Mouse (Mus musculus) neural tube, embryonic 12.5 days (tissue): ENCODE measurements around the gene Srp68. TPM values are rescaled to one million over a fixed set of nuclear protein-coding genes. Genes with fewer than 3 reads are reported as not detected.

Experiments
- ATAC-seq: fragments of 200-750 bp; cut with Nextera tagmentation; 2 replicates; pipeline ENCODE4 v1.8.0; 2017; ENCODE audit warnings: low read depth, mild to moderate bottlenecking, moderate TSS enrichment, moderate library complexity; ENCODE audit not compliant: low FRiP score
- H3K27ac ChIP-seq: fragments of 300-500 bp; sonication (generic); 2 replicates; pipeline ENCODE4 v1.5.1; 2016
- H3K27me3 ChIP-seq: fragments of 300-500 bp; sonication (generic); replicated peaks from 2 replicates; pipeline ENCODE4 v1.6.1; 2016; ENCODE audit warnings: mild to moderate bottlenecking
- H3K36me3 ChIP-seq: fragments of 300-500 bp; sonication (generic); 2 replicates; pipeline ENCODE4 v1.6.1; 2016; ENCODE audit warnings: mild to moderate bottlenecking
- H3K4me1 ChIP-seq: fragments of 300-500 bp; sonication (generic); 2 replicates; pipeline ENCODE4 v1.6.1; 2016
- H3K4me2 ChIP-seq: fragments of 300-500 bp; sonication (generic); replicated peaks from 2 replicates; pipeline ENCODE4 v1.6.1; 2016; ENCODE audit warnings: mild to moderate bottlenecking
- H3K4me3 ChIP-seq: fragments of 300-500 bp; sonication (generic); 2 replicates; pipeline ENCODE4 v1.5.1; 2016
- H3K9ac ChIP-seq: fragments of 300-500 bp; sonication (generic); 2 replicates; pipeline ENCODE4 v1.6.1; 2016; ENCODE audit warnings: mild to moderate bottlenecking
- H3K9me3 ChIP-seq: fragments of 300-500 bp; sonication (generic); 2 replicates; pipeline ENCODE4 v1.6.1; 2016; ENCODE audit warnings: mild to moderate bottlenecking
- WGBS: fragments of 180-500 bp; shearing (Covaris S2); methylation state at CpG from one replicate; pipeline ENCODE4 v1.1.7; 2016; 5-methylcytosine and 5-hydroxymethylcytosine counted together
- polyA plus RNA-seq: library from polyadenylated mRNA; unstranded; fragments of >200 nt; fragmentation: Nextera tagmentation; extraction: Ambion mirVana; gene quantifications from 2 replicates; pipeline ENCODE4 v1.2.1, GENCODE M21; 2016

Gene Srp68
- polyA plus RNA-seq, 1 experiment from 2014 or later, result 88.4 TPM

DNA sequence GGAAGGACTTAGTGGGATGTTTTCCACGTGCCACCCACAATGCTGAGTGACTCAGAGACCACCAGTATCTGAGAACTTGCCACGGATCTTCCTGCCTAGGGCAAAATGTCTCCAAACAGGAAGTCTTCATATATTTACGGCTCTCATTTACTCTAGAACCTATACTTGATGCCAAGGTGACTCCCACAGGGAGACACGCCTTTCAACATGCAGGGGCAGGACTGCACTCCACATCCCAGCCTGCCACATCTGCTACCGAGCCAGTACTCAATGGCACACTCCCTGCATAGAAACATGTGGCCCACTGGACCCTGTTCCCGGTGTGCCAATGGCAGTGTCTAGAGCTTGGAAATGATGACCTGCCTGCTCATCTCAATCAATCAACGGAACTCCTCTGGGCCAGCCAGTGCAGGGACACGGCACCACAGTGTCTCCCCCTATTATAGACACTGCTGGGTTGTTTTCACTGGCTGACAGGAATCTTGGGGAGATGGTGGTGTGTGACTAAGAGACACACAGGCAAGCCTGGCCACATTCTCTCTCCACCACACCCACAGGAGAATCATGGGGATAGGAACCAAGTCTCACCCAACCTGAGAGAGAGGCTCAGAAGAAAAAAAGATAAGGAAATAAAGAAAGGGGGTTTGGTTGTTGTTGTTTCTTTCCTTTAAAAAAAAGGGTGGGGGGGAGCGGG, 17.9 kb downstream of the Srp68 start:
- Histone ChIP-seq H3K36me3 (peaks cover 93% of the 10 kb centered on the region), H3K4me2 (no peak overlapping the region), H3K27me3 (no peaks in the 10 kb centered on the region), H3K9me3 (no peaks in the 10 kb centered on the region), H3K27ac (no peak overlapping the region), H3K4me1 (no peaks in the 10 kb centered on the region), H3K9ac (no peak overlapping the region), H3K4me3 (no peak overlapping the region)
- 91% methylated on average over 9 of the region's 9 CpGs for WGBS
- no peak for ATAC-seq

DNA sequence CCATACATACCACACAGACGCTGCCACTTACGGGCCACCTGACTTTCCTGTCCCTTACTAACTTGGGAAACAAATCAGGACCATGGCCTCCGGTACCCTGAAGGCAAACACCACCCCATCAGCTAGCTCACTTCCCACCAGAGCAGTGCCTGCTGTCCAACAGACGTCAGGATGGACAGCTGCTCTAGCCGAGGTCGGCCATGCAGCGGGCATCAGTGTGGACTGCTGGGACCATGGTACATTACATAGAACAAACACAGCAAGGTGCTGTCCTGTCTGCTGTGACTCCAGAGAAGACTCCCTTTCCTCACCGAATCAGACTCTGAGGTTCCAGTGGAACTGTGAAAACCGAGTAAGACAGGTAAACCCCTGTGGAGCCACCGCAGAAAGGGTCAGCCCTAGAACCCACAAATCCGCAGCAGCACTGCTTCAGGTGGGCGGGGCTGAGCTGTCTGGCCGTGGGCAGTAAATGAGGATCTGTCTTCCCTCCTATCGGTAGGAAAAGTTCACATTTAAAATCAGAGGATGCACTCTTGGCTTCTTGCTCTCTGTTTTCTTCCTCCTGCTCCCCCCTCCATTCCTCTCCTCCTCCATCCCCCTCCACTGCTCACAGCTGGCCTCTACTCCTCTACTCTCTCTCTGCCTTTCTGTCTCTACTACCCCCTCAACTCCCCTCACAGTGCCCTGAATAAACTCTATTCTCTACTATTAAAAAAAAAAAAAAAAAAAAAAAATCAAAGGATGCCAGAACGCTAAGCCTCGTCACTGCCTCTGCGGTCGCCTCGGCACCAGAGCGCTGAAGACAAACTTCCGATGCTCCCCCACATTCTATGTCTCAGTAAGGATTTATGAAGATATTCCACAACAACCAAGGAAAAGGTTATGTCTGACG, 18.7 kb downstream of the Srp68 start:
- Histone ChIP-seq H3K4me3 (no peak overlapping the region), H3K4me1 (no peaks in the 10 kb centered on the region), H3K27ac (no peak overlapping the region), H3K9ac (no peak overlapping the region), H3K36me3 (peaks cover 93% of the 10 kb centered on the region), H3K4me2 (no peak overlapping the region), H3K27me3 (no peaks in the 10 kb centered on the region), H3K9me3 (no peaks in the 10 kb centered on the region)
- WGBS, result 86% methylated on average over 22 of the region's 22 CpGs
- no peak for ATAC-seq

DNA sequence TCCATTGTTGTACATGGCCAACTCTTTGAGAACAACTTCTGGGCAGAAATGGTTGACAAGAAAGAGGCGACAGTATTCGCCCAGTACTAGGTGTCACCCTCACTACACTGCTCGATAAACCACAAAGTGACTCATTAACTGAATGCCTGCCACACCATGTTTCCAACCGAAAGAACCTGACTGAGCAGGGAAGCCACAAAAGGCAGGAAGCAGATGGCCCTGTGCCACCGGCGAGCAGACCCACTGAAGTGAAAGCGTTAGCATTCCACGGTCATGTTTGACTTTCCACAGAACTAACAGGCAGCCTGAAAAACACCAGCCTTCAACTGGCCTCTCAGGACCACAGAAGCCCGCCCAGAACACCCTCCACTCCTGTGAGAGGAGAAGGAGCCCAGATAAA, 19.4 kb downstream of the Srp68 start:
- Histone ChIP-seq H3K4me1 (no peaks in the 10 kb centered on the region), H3K4me2 (no peak overlapping the region), H3K4me3 (no peak overlapping the region), H3K36me3 (peaks cover 93% of the 10 kb centered on the region), H3K27me3 (no peaks in the 10 kb centered on the region), H3K27ac (no peak overlapping the region), H3K9me3 (no peaks in the 10 kb centered on the region), H3K9ac (no peak overlapping the region)
- 88% methylated on average over 9 of the region's 9 CpGs for WGBS
- ATAC-seq, result no peak

DNA sequence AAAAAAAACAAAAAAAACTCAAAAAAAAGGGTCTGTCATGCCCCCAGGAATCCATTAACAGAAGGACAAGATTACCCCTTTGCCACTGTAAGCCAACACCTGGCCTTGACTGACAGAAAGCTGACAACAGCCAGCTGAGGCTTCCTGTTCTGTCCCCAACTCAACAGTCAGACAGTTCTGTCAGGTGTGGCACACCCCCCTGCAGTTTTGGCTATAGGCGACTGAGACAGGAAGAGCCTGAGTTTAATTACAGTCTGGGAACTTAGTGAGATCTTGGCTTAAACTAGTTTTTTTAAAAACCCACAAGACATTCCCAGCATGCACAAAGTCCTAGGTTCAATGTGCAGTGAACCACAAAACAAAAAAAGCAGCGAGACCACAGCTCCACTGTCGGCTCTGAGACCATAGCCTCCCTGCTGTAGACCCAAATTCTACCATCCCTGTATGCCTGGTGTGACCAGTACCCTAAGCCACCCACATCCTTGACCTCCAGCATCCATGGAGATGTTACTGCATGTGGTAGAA, 20.9 kb downstream of the Srp68 start:
- no peak for ATAC-seq
- Histone ChIP-seq H3K9me3 (no peaks in the 10 kb centered on the region), H3K9ac (no peak overlapping the region), H3K4me1 (no peaks in the 10 kb centered on the region), H3K4me3 (no peak overlapping the region), H3K36me3 (peaks cover 93% of the 10 kb centered on the region), H3K27ac (no peak overlapping the region), H3K4me2 (no peak overlapping the region), H3K27me3 (no peaks in the 10 kb centered on the region)
- 85% methylated on average over 3 of the region's 3 CpGs for WGBS

DNA sequence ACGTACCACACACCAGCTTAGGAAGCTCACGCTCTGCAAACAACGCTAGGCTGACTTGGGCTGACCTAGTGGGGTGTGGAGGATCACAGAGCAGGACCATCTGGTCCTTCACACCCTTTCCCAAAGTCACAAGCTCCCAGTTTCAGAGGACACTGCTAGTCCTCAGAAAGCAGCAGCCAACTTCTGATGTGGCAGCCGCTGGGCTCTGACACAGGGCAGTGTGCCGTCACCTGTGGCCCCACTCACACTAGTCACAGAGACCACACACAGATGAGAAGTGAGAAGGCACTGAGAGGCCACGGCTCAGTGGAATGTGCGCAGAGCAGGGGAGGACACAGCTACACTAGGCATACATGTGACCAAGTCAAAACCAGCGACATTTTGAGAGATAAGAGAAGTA, 23.1 kb downstream of the Srp68 start:
- no peak overlapping the region for H3K27ac ChIP-seq
- H3K4me1 ChIP-seq, result no peaks in the 10 kb centered on the region
- H3K4me3 ChIP-seq, result no peak overlapping the region
- H3K27me3 ChIP-seq, result no peaks in the 10 kb centered on the region
- H3K9ac ChIP-seq, result no peak overlapping the region
- H3K36me3 ChIP-seq, result peaks cover 96% of the 10 kb centered on the region
- H3K9me3 ChIP-seq, result no peaks in the 10 kb centered on the region
- no peak for ATAC-seq
- no peak overlapping the region for H3K4me2 ChIP-seq
- WGBS, result 94% methylated on average over 8 of the region's 8 CpGs

DNA sequence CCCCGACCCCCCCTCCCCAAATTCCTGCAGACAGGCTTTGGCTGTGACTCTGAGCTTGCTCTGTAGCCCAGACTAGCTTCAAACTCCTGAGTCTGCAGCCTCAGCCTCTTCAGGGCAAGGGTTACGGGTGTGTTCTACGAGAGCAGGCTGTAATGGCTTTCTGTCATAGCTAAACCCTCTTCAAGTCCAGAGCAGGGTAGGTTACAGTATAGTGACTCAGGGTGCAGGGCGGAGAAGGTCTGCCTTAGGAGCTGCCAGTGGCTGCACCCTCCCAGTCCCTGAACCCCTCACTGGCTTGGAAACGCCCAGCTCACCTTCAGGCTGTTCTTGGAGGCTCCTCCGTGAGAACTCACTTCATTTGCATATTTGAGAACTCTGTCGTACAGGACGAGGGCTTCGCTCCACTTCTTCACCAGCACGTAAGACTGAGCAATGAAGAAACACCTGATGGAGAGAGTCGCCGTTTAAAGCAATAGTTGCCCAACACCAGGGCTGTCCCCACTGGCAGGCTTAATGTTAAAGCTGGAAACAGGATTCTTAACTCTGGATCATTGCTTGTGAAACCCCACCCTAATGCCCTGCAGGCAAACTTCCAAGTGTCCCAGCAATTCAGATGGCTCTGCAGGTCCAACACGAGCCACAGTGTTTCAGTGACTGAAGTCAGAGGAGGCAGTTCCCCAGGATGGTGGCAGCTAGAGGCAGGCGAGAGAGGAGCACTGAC, 26.4 kb downstream of the Srp68 start:
- Histone ChIP-seq H3K4me3 (no peak overlapping the region), H3K4me2 (no peak overlapping the region), H3K27me3 (no peaks in the 10 kb centered on the region), H3K4me1 (no peaks in the 10 kb centered on the region), H3K27ac (no peak overlapping the region), H3K9ac (no peak overlapping the region), H3K9me3 (no peaks in the 10 kb centered on the region), H3K36me3 (peaks cover 94% of the 10 kb centered on the region)
- no peak for ATAC-seq
- WGBS, result 82% methylated on average over 14 of the region's 14 CpGs

DNA sequence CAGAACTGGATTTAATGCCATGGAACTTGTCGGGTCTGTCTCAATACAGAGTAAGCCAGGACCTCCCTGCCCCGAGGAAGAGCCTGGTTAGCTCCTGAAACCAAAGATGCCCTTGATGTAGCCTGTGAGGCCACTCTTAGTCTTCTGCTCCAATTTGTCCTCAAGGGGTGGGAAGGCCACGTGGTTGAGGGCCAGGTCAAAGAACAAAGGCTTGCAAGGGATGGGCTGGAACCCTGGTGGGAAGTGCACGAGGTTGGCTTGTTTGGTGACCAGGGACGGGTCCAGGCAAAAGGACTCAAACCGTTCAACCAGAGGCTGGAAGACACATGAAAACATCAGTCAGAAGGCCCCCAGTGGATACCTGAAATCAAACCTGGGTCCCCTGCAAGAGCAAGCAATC, 28.4 kb downstream of the Srp68 start:
- Histone ChIP-seq H3K27me3 (no peaks in the 10 kb centered on the region), H3K9me3 (no peaks in the 10 kb centered on the region), H3K9ac (no peak overlapping the region), H3K4me2 (no peak overlapping the region), H3K27ac (no peak overlapping the region), H3K36me3 (peaks cover 74% of the 10 kb centered on the region), H3K4me3 (no peak overlapping the region), H3K4me1 (peaks cover 9% of the 10 kb centered on the region)
- WGBS, result 78% methylated on average over 6 of the region's 6 CpGs
- no peak for ATAC-seq

DNA sequence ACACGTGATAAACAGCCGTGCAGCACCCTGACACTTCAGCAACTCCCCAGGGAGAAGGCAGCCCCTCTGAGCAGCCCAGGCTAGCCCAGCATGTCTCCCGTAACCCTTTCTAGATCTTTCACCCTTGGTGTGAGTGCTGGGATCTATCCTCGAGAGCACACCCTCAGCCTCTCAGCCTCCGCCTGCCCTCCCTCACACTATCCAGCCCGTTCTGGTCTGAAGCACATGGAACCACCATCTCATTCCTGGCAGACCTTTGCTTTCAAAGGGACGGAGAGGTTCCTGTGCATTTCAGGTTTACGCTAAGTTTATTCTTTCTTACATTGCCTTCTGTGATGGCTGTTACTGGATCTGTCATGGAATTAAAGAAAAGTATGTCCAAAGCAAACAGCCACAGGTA, 29.4 kb downstream of the Srp68 start:
- H3K27me3 ChIP-seq, result no peaks in the 10 kb centered on the region
- H3K36me3 ChIP-seq, result peaks cover 63% of the 10 kb centered on the region
- no peaks in the 10 kb centered on the region for H3K9me3 ChIP-seq
- H3K4me1 ChIP-seq, result peaks cover 13% of the 10 kb centered on the region
- H3K4me2 ChIP-seq, result no peak overlapping the region
- no peak overlapping the region for H3K27ac ChIP-seq
- ATAC-seq, result no peak
- 89% methylated on average over 8 of the region's 8 CpGs for WGBS
- H3K4me3 ChIP-seq, result no peak overlapping the region
- H3K9ac ChIP-seq, result no peak overlapping the region

DNA sequence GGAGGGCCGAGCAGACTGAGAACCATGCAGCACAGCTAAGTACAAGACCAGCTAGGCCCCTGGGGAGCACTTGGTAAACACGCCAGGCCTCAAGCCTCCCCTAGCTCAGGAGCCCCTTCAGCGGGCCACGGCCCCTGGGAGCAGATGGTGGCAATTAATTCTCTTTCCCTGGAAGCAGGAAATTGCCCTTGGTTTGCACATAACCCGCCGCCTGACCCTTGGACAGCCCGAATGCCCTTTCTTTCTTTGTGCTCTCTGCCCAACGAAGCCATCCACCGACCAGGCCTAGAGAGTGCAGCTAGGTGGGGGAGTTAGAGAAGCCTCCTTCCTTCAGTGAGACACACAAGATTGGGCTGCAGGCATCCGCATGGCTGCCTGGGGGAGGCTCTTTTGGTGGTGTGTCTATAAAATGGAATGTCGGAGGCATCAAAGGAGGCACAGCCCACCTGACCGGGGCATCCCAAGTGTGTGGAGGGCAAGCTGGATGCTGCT, 32.2 kb downstream of the Srp68 start:
- ATAC-seq, result no peak
- Histone ChIP-seq H3K4me1 (peaks cover 17% of the 10 kb centered on the region), H3K9ac (no peak overlapping the region; the same call in 1 of the 2 replicates), H3K36me3 (peaks cover 36% of the 10 kb centered on the region), H3K9me3 (no peaks in the 10 kb centered on the region), H3K4me2 (no peak overlapping the region), H3K27ac (no peak overlapping the region; the same call in 1 of the 2 replicates), H3K27me3 (peaks cover 19% of the 10 kb centered on the region), H3K4me3 (no peak overlapping the region)
- WGBS, result 12% methylated on average over 12 of the region's 12 CpGs

DNA sequence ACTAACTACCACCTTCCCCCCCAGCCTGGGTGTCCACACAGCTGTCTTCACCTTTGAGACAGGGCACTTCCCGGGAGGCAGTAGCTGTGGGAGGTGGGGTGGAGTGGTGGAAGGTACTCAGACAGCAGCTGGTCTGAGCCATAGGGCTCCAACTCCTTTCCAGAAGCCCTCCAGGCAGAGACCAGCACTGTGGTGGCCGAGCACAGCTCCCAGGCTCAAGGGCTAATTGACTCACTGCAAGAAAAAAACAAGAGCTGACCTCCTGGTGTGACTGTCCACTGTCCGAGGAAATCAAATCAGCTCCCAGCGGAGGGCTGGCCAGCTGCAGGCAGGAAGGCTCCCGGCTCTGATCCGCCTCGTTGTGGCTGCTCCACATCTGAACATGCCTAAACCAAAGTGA, 34.2 kb downstream of the Srp68 start:
- Histone ChIP-seq H3K9me3 (no peaks in the 10 kb centered on the region), H3K4me2 (no peak overlapping the region), H3K36me3 (peaks cover 16% of the 10 kb centered on the region), H3K27ac (no peak overlapping the region), H3K4me1 (peaks cover 17% of the 10 kb centered on the region), H3K27me3 (peaks cover 19% of the 10 kb centered on the region), H3K4me3 (no peak overlapping the region), H3K9ac (no peak overlapping the region)
- no peak for ATAC-seq
- WGBS, result 6% methylated on average over 7 of the region's 7 CpGs

DNA sequence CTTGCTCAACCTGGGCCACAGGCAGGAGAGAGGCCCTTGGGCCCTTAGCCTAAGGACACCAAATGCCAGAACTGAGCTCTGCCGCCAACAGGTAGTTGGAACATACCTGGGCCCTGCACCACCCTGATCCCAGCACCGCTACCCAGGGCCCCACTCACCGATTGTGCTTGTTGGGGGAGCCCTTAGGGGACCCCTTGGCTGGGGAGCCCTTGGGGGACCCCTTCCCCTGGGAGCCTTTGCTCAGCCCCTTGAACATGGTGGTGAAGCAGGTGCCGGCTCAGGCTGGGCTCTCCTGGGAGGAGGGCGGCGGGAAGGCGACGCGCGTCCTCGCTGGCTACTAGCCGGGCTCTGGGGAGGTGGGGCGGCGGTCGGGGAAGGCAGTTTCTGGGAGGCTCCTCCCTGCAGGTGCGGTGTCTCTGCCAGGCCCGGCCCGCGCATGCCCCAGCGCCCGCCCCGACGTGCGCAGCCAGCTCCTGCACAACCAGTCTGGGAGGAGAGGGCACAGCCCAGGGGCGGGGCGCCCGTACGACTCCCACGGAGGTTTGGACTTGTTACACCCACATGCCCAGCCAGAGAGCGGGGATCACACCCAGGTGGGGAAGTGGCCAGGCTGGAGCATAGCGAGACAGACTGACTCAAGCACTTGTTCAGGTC, 36.1 kb downstream of the Srp68 start, which contains the start of gene Evpl:
TSS of gene Evpl (minus strand) at position 336 of the 654 bp plus-strand sequence.
- H3K9ac ChIP-seq, result no peak within 1 kb of the TSS
- H3K36me3 ChIP-seq, result no peaks in the 10 kb centered on the region; the same call in 1 of the 2 replicates
- no peak for ATAC-seq
- 13% methylated on average over 31 of the region's 31 CpGs for WGBS
- no peaks in the 10 kb centered on the region for H3K9me3 ChIP-seq
- peak within 1 kb of the TSS; percentile 16; the same call in 1 of the 2 replicates for H3K4me2 ChIP-seq
- peaks cover 17% of the 10 kb centered on the region for H3K4me1 ChIP-seq
- peaks cover 28% of the 10 kb centered on the region for H3K27me3 ChIP-seq
- no peak within 1 kb of the TSS for H3K4me3 ChIP-seq
- no peak within 1 kb of the TSS for H3K27ac ChIP-seq
